Mouse (Mus musculus): Measurements from ENCODE around the gene Vsir. TPM values are rescaled to one million over a fixed set of nuclear protein-coding genes. Genes with fewer than 3 reads are reported as not detected.

Gene Vsir
- polyA plus RNA-seq, 1 experiment from 2014 or later, result 3.2 TPM

DNA sequence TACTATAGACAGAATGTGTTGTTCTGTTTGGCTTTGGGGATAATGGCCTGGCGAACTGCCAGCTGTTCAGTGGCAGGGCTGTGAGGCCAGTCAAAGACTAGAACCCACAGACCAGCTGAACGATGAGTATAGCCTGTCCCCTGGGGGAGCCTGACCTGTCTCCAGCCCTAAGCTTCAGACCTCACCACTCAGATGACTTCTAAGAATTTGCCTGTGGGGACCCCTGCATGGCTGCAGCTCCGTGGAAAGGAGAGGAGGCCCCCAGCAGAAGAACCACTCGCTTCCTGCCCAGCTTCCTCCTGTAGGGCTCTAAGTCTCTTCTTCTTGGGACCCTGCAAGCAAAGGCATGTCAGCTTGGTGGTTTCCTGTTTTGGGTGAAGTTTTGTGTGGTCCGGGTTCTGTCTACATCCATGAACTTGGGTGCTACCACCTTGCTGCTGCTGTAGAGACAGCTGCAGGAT lies 24.0 kb downstream of the Vsir start:
- no peak overlapping the region for H3K4me3 ChIP-seq
- no peak overlapping the region for H3K9ac ChIP-seq
- H3K4me1 ChIP-seq, result peaks cover 20% of the 10 kb centered on the region
- H3K36me3 ChIP-seq, result no peaks in the 10 kb centered on the region
- no peaks in the 10 kb centered on the region for H3K9me3 ChIP-seq
- H3K27ac ChIP-seq (replicated peaks), result no peak overlapping the region
- H3K27me3 ChIP-seq (replicated peaks), result no peaks in the 10 kb centered on the region; the same call in 1 of the 2 replicates
- WGBS, result 58% methylated on average over 5 of the region's 5 CpGs
- no peak for ATAC-seq (ENCODE audit: extremely low read depth, insufficient number of reproducible peaks, low FRiP score, low TSS enrichment)
- no peak overlapping the region for H3K4me2 ChIP-seq

DNA sequence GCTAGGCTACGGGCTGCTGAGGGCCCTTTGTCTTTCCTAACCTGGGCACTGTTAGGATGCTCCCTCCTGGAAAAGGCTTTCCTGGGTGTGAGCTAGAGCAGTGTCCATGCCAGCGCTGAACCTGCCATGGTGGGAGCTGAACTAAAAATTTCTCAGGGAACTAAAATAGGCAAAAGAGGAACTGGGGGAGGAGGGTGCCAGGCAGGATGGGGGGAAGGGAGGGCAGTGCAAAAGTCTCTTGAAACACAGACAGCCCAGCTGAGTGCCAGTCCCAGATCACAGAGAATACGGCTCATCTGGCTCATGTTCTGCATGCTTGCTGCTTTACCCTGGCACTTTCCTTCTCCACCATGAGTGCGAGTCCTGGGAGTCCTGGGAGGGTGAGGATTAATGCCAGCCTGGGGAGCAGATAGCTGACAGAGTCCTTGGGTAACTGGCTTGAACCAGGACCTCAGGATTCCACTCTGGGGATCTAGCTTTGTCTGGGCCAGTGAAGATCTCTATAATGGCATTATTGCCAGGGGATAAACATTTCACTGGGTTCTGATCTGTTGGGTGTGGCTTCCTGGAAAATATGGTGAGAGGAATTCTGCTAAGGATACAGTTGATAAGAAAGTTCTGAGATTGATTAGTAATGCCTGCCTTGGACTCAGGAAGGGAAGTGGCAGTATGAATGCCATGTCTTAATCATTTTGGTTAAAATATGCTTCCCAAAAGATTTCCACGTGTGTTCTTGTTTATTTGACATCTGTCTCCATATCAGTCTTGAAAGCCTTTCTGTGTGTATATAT lies 25.1 kb downstream of the Vsir start:
- Histone ChIP-seq H3K4me3 (no peak overlapping the region), H3K27ac (replicated peaks) (no peak overlapping the region)
- WGBS, result 76% methylated on average over 5 of the region's 5 CpGs

DNA sequence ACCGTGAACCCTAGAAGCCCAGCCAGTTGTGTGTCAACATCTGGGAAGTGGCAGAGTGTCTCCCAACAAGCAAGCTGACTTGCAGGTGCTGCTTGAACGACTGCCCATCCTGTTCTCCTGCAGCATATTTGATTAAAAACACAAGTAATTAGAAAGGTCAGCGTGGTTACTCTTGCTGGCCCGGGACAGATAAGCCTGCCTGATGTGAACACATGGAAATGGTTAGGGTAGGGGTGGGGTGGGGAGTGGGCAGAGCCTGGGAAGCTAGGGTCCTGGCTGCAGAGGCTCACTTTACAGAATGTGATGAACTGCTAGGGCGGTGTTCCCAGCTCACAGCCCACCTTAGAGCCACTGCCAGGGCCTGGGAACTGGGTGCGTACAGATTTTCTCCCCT lies 26.9 kb downstream of the Vsir start:
- H3K4me3 ChIP-seq, result no peak overlapping the region
- H3K9me3 ChIP-seq, result no peaks in the 10 kb centered on the region
- peak overlapping the region; percentile 24; the same call in 1 of the 2 replicates for H3K9ac ChIP-seq
- H3K27ac ChIP-seq (replicated peaks), result peak overlapping the region; percentile 53; the same call in 1 of the 2 replicates
- 41% methylated on average over 6 of the region's 6 CpGs for WGBS
- no peak for ATAC-seq (ENCODE audit: extremely low read depth, insufficient number of reproducible peaks, low FRiP score, low TSS enrichment)
- H3K36me3 ChIP-seq, result no peaks in the 10 kb centered on the region
- H3K27me3 ChIP-seq (replicated peaks), result no peaks in the 10 kb centered on the region; the same call in 1 of the 2 replicates
- no peak overlapping the region for H3K4me2 ChIP-seq
- H3K4me1 ChIP-seq, result peaks cover 20% of the 10 kb centered on the region

More for the DNA sequence above, 25.1 kb downstream of the Vsir start:
- Histone ChIP-seq H3K4me1 (peaks cover 20% of the 10 kb centered on the region), H3K27me3 (replicated peaks) (no peaks in the 10 kb centered on the region; the same call in 1 of the 2 replicates), H3K9ac (no peak overlapping the region), H3K36me3 (no peaks in the 10 kb centered on the region), H3K9me3 (no peaks in the 10 kb centered on the region), H3K4me2 (no peak overlapping the region)
- ATAC-seq (ENCODE audit: extremely low read depth, insufficient number of reproducible peaks, low FRiP score, low TSS enrichment), result no peak

- Histone ChIP-seq H3K9me3 (no peaks in the 10 kb centered on the region), H3K4me3 (no peak overlapping the region), H3K9ac (no peak overlapping the region), H3K4me1 (peaks cover 20% of the 10 kb centered on the region), H3K27me3 (replicated peaks) (no peaks in the 10 kb centered on the region; the same call in 1 of the 2 replicates), H3K36me3 (no peaks in the 10 kb centered on the region), H3K4me2 (no peak overlapping the region), H3K27ac (replicated peaks) (peak overlapping the region; percentile 53; the same call in 1 of the 2 replicates)
- no peak for ATAC-seq (ENCODE audit: extremely low read depth, insufficient number of reproducible peaks, low FRiP score, low TSS enrichment)
- WGBS, result 50% methylated on average over 8 of the region's 8 CpGs
Observed at GRCm38 (mm10) chr10:60373937-60374578, 27.4 kb downstream of the Vsir start.

DNA sequence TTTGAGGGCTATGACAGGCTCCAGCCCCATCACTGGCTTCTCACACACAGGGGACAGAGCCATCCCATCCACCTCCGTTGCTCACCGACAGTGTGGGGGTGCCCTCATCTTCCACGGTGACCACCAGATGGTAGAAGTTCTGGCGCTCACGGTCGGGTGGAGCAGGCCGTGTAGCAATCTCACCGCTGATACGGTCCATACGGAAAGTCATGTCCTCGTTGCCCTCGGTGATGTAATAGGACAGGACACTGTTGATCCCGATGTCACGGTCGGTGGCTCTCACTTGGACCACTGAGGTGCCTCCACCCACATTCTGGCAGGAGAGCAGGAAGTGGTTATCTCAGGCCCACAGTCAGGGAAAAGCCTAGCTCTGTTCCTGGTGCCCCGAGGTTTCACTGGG lies 30.1 kb downstream of the Vsir start:
- H3K4me3 ChIP-seq, result no peak overlapping the region
- H3K9ac ChIP-seq, result no peak overlapping the region
- H3K4me1 ChIP-seq, result peaks cover 25% of the 10 kb centered on the region
- WGBS, result 78% methylated on average over 16 of the region's 16 CpGs
- H3K4me2 ChIP-seq, result no peak overlapping the region
- H3K36me3 ChIP-seq, result no peaks in the 10 kb centered on the region
- no peak for ATAC-seq (ENCODE audit: extremely low read depth, insufficient number of reproducible peaks, low FRiP score, low TSS enrichment)
- no peak overlapping the region for H3K27ac ChIP-seq (replicated peaks)
- no peaks in the 10 kb centered on the region for H3K27me3 ChIP-seq (replicated peaks)
- H3K9me3 ChIP-seq, result no peaks in the 10 kb centered on the region

GRCm38 (mm10) chr10:60379419-60379957 lies 32.8 kb downstream of the Vsir start:
- Histone ChIP-seq H3K9me3 (no peaks in the 10 kb centered on the region), H3K4me2 (no peak overlapping the region), H3K4me3 (no peak overlapping the region), H3K27me3 (replicated peaks) (no peaks in the 10 kb centered on the region), H3K36me3 (no peaks in the 10 kb centered on the region), H3K27ac (replicated peaks) (peak overlapping the region; percentile 39), H3K9ac (no peak overlapping the region), H3K4me1 (peaks cover 12% of the 10 kb centered on the region)
- 68% methylated on average over 9 of the region's 9 CpGs for WGBS
- no peak for ATAC-seq (ENCODE audit: extremely low read depth, insufficient number of reproducible peaks, low FRiP score, low TSS enrichment)

DNA sequence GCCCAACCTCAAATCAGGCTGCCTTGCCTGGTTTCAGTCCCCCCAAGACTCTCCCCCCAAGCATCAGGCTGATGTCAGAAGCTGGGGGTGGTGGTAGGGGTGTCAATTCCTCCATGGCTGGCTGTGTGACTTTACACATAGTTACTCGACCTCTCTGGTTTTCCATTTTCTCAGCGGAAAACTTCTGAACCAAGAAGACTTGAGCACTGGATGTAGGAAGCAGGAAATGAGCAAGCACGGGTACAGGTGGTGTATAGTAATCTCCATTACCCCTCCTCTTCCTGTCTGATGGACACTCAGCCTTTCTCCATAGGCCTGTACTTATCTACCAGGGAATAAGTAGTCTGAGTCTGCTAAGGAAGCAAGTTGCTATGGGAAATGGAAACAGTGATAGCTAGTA lies 33.6 kb downstream of the Vsir start:
- 52% methylated on average over 3 of the region's 3 CpGs for WGBS
- peak overlapping the region; percentile 39 for H3K27ac ChIP-seq (replicated peaks)
- ATAC-seq (ENCODE audit: extremely low read depth, insufficient number of reproducible peaks, low FRiP score, low TSS enrichment), result no peak

DNA sequence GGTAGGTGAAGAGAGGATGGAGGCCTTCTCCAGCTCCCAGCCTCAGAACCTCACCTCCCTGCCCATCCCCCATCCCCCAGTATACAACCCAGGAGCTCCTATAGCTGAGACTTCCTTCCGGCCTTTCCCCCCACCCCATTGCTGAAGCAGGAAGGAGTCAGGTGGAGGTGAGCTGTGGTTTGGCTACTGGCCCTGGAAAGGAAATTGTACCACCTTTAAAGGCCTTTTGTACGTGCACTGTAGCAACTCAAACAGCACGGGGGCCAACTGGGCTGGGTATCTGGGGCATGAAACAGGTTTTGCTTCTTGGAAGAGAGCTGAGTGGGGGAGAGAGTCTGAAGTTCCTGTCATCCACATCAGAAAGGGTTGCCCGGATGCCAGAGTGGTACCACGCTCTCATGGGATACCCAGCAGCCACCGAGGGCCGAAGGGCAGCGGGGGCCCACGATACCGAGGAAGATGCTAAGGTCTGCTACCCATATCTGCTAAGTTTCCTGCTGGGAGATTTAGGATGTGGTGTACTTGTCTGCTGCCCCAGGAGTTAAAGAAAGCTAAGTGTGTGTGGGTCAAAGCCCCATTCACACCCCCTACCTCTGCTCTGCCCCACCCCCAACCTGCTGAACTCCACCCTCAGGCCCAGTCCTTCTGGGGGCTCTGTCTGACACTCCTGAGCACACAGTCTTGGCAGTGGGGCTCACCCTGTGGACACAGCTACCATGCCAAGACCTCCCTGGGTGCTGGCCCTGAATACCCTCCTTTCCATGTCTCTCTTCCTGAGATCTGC lies 34.7 kb downstream of the Vsir start:
- no peak overlapping the region for H3K4me2 ChIP-seq
- no peak overlapping the region for H3K27ac ChIP-seq (replicated peaks)
- no peaks in the 10 kb centered on the region for H3K27me3 ChIP-seq (replicated peaks)
- 65% methylated on average over 10 of the region's 10 CpGs for WGBS
- H3K36me3 ChIP-seq, result no peaks in the 10 kb centered on the region
- no peaks in the 10 kb centered on the region for H3K9me3 ChIP-seq
- ATAC-seq (ENCODE audit: extremely low read depth, insufficient number of reproducible peaks, low FRiP score, low TSS enrichment), result no peak
- H3K4me3 ChIP-seq, result no peak overlapping the region
- peaks cover 12% of the 10 kb centered on the region for H3K4me1 ChIP-seq
- no peak overlapping the region for H3K9ac ChIP-seq

More for the DNA sequence above, 33.6 kb downstream of the Vsir start:
- Histone ChIP-seq H3K9me3 (no peaks in the 10 kb centered on the region), H3K9ac (no peak overlapping the region), H3K36me3 (no peaks in the 10 kb centered on the region), H3K4me2 (no peak overlapping the region), H3K4me3 (no peak overlapping the region), H3K27me3 (replicated peaks) (no peaks in the 10 kb centered on the region), H3K4me1 (peaks cover 12% of the 10 kb centered on the region)

DNA sequence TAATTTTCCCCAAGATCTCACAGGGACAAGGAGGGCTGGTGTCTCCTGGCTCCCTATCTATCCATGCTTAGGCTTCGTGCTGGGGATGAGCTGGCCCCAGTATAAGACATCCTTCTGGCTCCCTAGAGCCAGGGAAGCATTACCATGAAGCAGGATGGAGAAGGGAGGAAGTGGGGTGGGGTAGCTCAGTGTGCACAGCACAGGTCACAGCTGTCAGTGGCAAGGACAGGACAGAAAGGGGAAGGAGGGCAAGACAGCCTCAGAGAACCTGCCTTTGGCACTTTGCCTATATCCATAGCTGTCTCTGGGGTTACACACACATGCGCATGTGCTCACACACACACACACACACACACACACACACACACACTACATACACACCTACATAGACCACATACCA lies 41.7 kb downstream of the Vsir start:
- no peak overlapping the region for H3K4me2 ChIP-seq
- ATAC-seq (ENCODE audit: extremely low read depth, insufficient number of reproducible peaks, low FRiP score, low TSS enrichment), result no peak
- no peak overlapping the region for H3K4me3 ChIP-seq
- H3K9ac ChIP-seq, result no peak overlapping the region
- H3K36me3 ChIP-seq, result no peaks in the 10 kb centered on the region
- no peak overlapping the region for H3K27ac ChIP-seq (replicated peaks)
- no peaks in the 10 kb centered on the region for H3K9me3 ChIP-seq
- H3K27me3 ChIP-seq (replicated peaks), result 0 out of 2 replicates have a peak, but pooled peaks cover 2% of the 10 kb centered on the region
- peaks cover 24% of the 10 kb centered on the region for H3K4me1 ChIP-seq
- WGBS, result 82% methylated on average over 2 of the region's 2 CpGs

- H3K27me3 ChIP-seq (replicated peaks), result 0 out of 2 replicates have a peak, but pooled peaks cover 2% of the 10 kb centered on the region
- no peaks in the 10 kb centered on the region for H3K36me3 ChIP-seq
- 10% methylated on average over 9 of the region's 9 CpGs for WGBS
- no peaks in the 10 kb centered on the region for H3K9me3 ChIP-seq
- H3K4me2 ChIP-seq, result peak overlapping the region; percentile 49
- ATAC-seq (ENCODE audit: extremely low read depth, insufficient number of reproducible peaks, low FRiP score, low TSS enrichment), result no peak
- 0 out of 2 replicates have a peak overlapping the region, but pooled peaks have one; percentile 10 for H3K27ac ChIP-seq (replicated peaks)
- H3K4me3 ChIP-seq, result no peak overlapping the region
- 0 out of 2 replicates have a peak overlapping the region, but pooled peaks have one; percentile 14 for H3K9ac ChIP-seq
- H3K4me1 ChIP-seq, result peaks cover 24% of the 10 kb centered on the region
Observed at GRCm38 (mm10) chr10:60389447-60389865, 42.8 kb downstream of the Vsir start.
